Mouse (Mus musculus) embryonic facial prominence, embryonic 12.5 days (tissue): ENCODE measurements around the gene Ntrk2. TPM values are rescaled to one million over a fixed set of nuclear protein-coding genes. Genes with fewer than 3 reads are reported as not detected.

Experiments
- ATAC-seq: fragments of 200-750 bp; cut with Nextera tagmentation; 2 replicates; pipeline ENCODE4 v1.8.0; 2017; ENCODE audit not compliant: insufficient number of reproducible peaks, insufficient read depth, low FRiP score, low TSS enrichment
- H3K27ac ChIP-seq: fragments of 300-500 bp; sonication (generic); 2 replicates; pipeline ENCODE4 v1.5.1; 2016; ENCODE audit warnings: mild to moderate bottlenecking
- H3K27me3 ChIP-seq: fragments of 300-500 bp; sonication (generic); 2 replicates; pipeline ENCODE4 v1.6.1; 2016; ENCODE audit warnings: mild to moderate bottlenecking, moderate library complexity
- H3K36me3 ChIP-seq: fragments of 300-500 bp; sonication (generic); 2 replicates; pipeline ENCODE4 v1.6.1; 2016; ENCODE audit warnings: mild to moderate bottlenecking
- H3K4me1 ChIP-seq: fragments of 300-500 bp; sonication (generic); 2 replicates; pipeline ENCODE4 v1.6.1; 2016
- H3K4me2 ChIP-seq: fragments of 300-500 bp; sonication (generic); replicated peaks from 2 replicates; pipeline ENCODE4 v1.6.1; 2016; ENCODE audit warnings: mild to moderate bottlenecking, moderate library complexity
- H3K4me3 ChIP-seq: fragments of 300-500 bp; sonication (generic); 2 replicates; pipeline ENCODE4 v1.5.1; 2016; ENCODE audit warnings: mild to moderate bottlenecking
- H3K9ac ChIP-seq: fragments of 300-500 bp; sonication (generic); 2 replicates; pipeline ENCODE4 v1.6.1; 2016; ENCODE audit warnings: mild to moderate bottlenecking, moderate library complexity
- H3K9me3 ChIP-seq: fragments of 300-500 bp; sonication (generic); 2 replicates; pipeline ENCODE4 v1.6.1; 2016; ENCODE audit warnings: mild to moderate bottlenecking, moderate library complexity
- WGBS: fragments of 180-500 bp; shearing (Covaris S2); methylation state at CpG from one replicate; pipeline ENCODE4 v1.1.7; 2016; 5-methylcytosine and 5-hydroxymethylcytosine counted together
- polyA plus RNA-seq: library from polyadenylated mRNA; unstranded; fragments of >200 nt; fragmentation: Nextera tagmentation; extraction: Ambion mirVana; gene quantifications from 2 replicates; pipeline ENCODE4 v1.2.1, GENCODE M21; 2016

Gene Ntrk2
- polyA plus RNA-seq, 1 experiment from 2014 or later, result 29.2 TPM

GRCm38 (mm10) chr13:58904742-58905735 is 98.7 kb downstream of the Ntrk2 start:
- Histone ChIP-seq H3K9ac (no peak overlapping the region), H3K4me1 (no peaks in the 10 kb centered on the region), H3K4me2 (no peak overlapping the region), H3K27me3 (no peaks in the 10 kb centered on the region), H3K36me3 (no peaks in the 10 kb centered on the region), H3K27ac (no peak overlapping the region), H3K4me3 (no peak overlapping the region), H3K9me3 (0 out of 2 replicates have a peak, but pooled peaks cover 1% of the 10 kb centered on the region)
- no peak for ATAC-seq
- 66% methylated on average over 13 of the region's 13 CpGs for WGBS

GRCm38 (mm10) chr13:58911936-58912335 is 105.6 kb downstream of the Ntrk2 start:
- no peak overlapping the region for H3K4me2 ChIP-seq
- no peaks in the 10 kb centered on the region for H3K4me1 ChIP-seq
- H3K9me3 ChIP-seq, result no peaks in the 10 kb centered on the region
- H3K36me3 ChIP-seq, result no peaks in the 10 kb centered on the region
- H3K27ac ChIP-seq, result no peak overlapping the region
- H3K27me3 ChIP-seq, result no peaks in the 10 kb centered on the region
- H3K4me3 ChIP-seq, result no peak overlapping the region
- WGBS, result 91% methylated on average over 2 of the region's 2 CpGs
- no peak overlapping the region for H3K9ac ChIP-seq
- no peak for ATAC-seq

- no peak overlapping the region for H3K27ac ChIP-seq
- no peak overlapping the region for H3K4me2 ChIP-seq
- H3K27me3 ChIP-seq, result no peaks in the 10 kb centered on the region
- H3K36me3 ChIP-seq, result no peaks in the 10 kb centered on the region
- H3K4me3 ChIP-seq, result no peak overlapping the region
- H3K4me1 ChIP-seq, result no peaks in the 10 kb centered on the region
- ATAC-seq, result peak; percentile 67
- no peaks in the 10 kb centered on the region for H3K9me3 ChIP-seq
- no peak overlapping the region for H3K9ac ChIP-seq
These were observed 106.2 kb downstream of the Ntrk2 start for GRCm38 (mm10) chr13:58912559-58912958.

- Histone ChIP-seq H3K4me2 (no peak overlapping the region), H3K9ac (no peak overlapping the region), H3K27me3 (no peaks in the 10 kb centered on the region), H3K4me3 (no peak overlapping the region), H3K36me3 (no peaks in the 10 kb centered on the region), H3K4me1 (no peaks in the 10 kb centered on the region), H3K9me3 (no peaks in the 10 kb centered on the region), H3K27ac (no peak overlapping the region)
- 77% methylated on average over 6 of the region's 6 CpGs for WGBS
- ATAC-seq, result no peak
These were observed 107.9 kb downstream of the Ntrk2 start for GRCm38 (mm10) chr13:58914061-58914814.

GRCm38 (mm10) chr13:58916348-58916747 is 110.0 kb downstream of the Ntrk2 start:
- 92% methylated on average over 2 of the region's 2 CpGs for whole genome bisulfite sequencing
- no peaks in the 10 kb centered on the region for H3K4me1 ChIP-seq
- no peaks in the 10 kb centered on the region for H3K27me3 ChIP-seq
- H3K9me3 ChIP-seq, result no peaks in the 10 kb centered on the region
- H3K4me3 ChIP-seq, result no peak overlapping the region
- ATAC-seq, result no peak
- H3K4me2 ChIP-seq, result no peak overlapping the region
- no peaks in the 10 kb centered on the region for H3K36me3 ChIP-seq
- no peak overlapping the region for H3K27ac ChIP-seq
- H3K9ac ChIP-seq, result no peak overlapping the region

- WGBS, result 91% methylated on average over 7 of the region's 7 CpGs
- Histone ChIP-seq H3K4me3 (no peak overlapping the region), H3K9ac (no peak overlapping the region), H3K36me3 (no peaks in the 10 kb centered on the region), H3K27ac (no peak overlapping the region), H3K4me2 (no peak overlapping the region), H3K4me1 (no peaks in the 10 kb centered on the region), H3K27me3 (no peaks in the 10 kb centered on the region), H3K9me3 (no peaks in the 10 kb centered on the region)
- ATAC-seq, result no peak
These were observed 113.9 kb downstream of the Ntrk2 start for GRCm38 (mm10) chr13:58920241-58920640.

GRCm38 (mm10) chr13:58921255-58921654 is 114.9 kb downstream of the Ntrk2 start:
- 59% methylated on average over 3 of the region's 3 CpGs for WGBS
- no peaks in the 10 kb centered on the region for H3K9me3 ChIP-seq
- no peak overlapping the region for H3K4me3 ChIP-seq
- H3K9ac ChIP-seq, result no peak overlapping the region
- H3K4me2 ChIP-seq, result no peak overlapping the region
- H3K36me3 ChIP-seq, result no peaks in the 10 kb centered on the region
- ATAC-seq, result no peak
- no peak overlapping the region for H3K27ac ChIP-seq
- no peaks in the 10 kb centered on the region for H3K27me3 ChIP-seq
- H3K4me1 ChIP-seq, result no peaks in the 10 kb centered on the region

- H3K27ac ChIP-seq, result no peak overlapping the region
- H3K9ac ChIP-seq, result no peak overlapping the region
- no peaks in the 10 kb centered on the region for H3K36me3 ChIP-seq
- ATAC-seq, result no peak
- WGBS, result 80% methylated on average over 10 of the region's 10 CpGs
- H3K27me3 ChIP-seq, result no peaks in the 10 kb centered on the region
- no peak overlapping the region for H3K4me2 ChIP-seq
- no peak overlapping the region for H3K4me3 ChIP-seq
- no peaks in the 10 kb centered on the region for H3K4me1 ChIP-seq
- no peaks in the 10 kb centered on the region for H3K9me3 ChIP-seq
These were observed 115.3 kb downstream of the Ntrk2 start for GRCm38 (mm10) chr13:58921705-58922104.

- H3K9ac ChIP-seq, result no peak overlapping the region
These were observed 115.8 kb downstream of the Ntrk2 start for GRCm38 (mm10) chr13:58922174-58922573.

GRCm38 (mm10) chr13:58923496-58923895 is 117.1 kb downstream of the Ntrk2 start:
- Histone ChIP-seq H3K4me3 (no peak overlapping the region), H3K9ac (no peak overlapping the region), H3K9me3 (no peaks in the 10 kb centered on the region), H3K36me3 (no peaks in the 10 kb centered on the region), H3K4me1 (no peaks in the 10 kb centered on the region), H3K4me2 (no peak overlapping the region), H3K27ac (no peak overlapping the region), H3K27me3 (no peaks in the 10 kb centered on the region)
- ATAC-seq, result no peak
- WGBS, result 84% methylated on average over 7 of the region's 7 CpGs

More at GRCm38 (mm10) chr13:58922174-58922573, 115.8 kb downstream of the Ntrk2 start:
- H3K27ac ChIP-seq, result no peak overlapping the region
- no peak overlapping the region for H3K4me2 ChIP-seq
- no peaks in the 10 kb centered on the region for H3K27me3 ChIP-seq
- H3K9me3 ChIP-seq, result no peaks in the 10 kb centered on the region
- 84% methylated on average over 15 of the region's 15 CpGs for WGBS
- no peaks in the 10 kb centered on the region for H3K4me1 ChIP-seq
- ATAC-seq, result no peak
- no peak overlapping the region for H3K4me3 ChIP-seq
- H3K36me3 ChIP-seq, result no peaks in the 10 kb centered on the region

GRCm38 (mm10) chr13:58924486-58924885 is 118.1 kb downstream of the Ntrk2 start:
- no peaks in the 10 kb centered on the region for H3K4me1 ChIP-seq
- H3K27me3 ChIP-seq, result no peaks in the 10 kb centered on the region
- 76% methylated on average over 3 of the region's 3 CpGs for WGBS
- no peak overlapping the region for H3K27ac ChIP-seq
- H3K36me3 ChIP-seq, result no peaks in the 10 kb centered on the region
- H3K4me2 ChIP-seq, result no peak overlapping the region
- no peak overlapping the region for H3K9ac ChIP-seq
- H3K4me3 ChIP-seq, result no peak overlapping the region
- no peak for ATAC-seq
- no peaks in the 10 kb centered on the region for H3K9me3 ChIP-seq

GRCm38 (mm10) chr13:58927186-58927585 is 120.8 kb downstream of the Ntrk2 start:
- Histone ChIP-seq H3K36me3 (no peaks in the 10 kb centered on the region), H3K4me3 (no peak overlapping the region), H3K27ac (no peak overlapping the region), H3K4me2 (no peak overlapping the region), H3K9ac (no peak overlapping the region), H3K4me1 (no peaks in the 10 kb centered on the region), H3K27me3 (no peaks in the 10 kb centered on the region), H3K9me3 (no peaks in the 10 kb centered on the region)
- WGBS, result 94% methylated on average over 3 of the region's 3 CpGs
- no peak for ATAC-seq
